Mouse (Mus musculus) bone marrow macrophage, adult 2 months (primary cell): ENCODE measurements at regions not wholly inside any gene's neighbourhood (a gene's known extent, or its start where the extent isn't known, plus 50 kb on each side); places are given as distances from the start of the nearest gene placed in this dataset.

Source experiments
- CTCF ChIP-seq: IDR thresholded peaks from 2 replicates; pipeline ENCODE4 v1.5.1; 2012; ENCODE audit warnings: low read depth, mild to moderate bottlenecking, low read length, moderate library complexity
- POLR2A ChIP-seq: IDR thresholded peaks from 2 replicates; pipeline ENCODE4 v1.6.1; 2012; ENCODE audit warnings: mild to moderate bottlenecking, low read depth, low read length, borderline replicate concordance

DNA sequence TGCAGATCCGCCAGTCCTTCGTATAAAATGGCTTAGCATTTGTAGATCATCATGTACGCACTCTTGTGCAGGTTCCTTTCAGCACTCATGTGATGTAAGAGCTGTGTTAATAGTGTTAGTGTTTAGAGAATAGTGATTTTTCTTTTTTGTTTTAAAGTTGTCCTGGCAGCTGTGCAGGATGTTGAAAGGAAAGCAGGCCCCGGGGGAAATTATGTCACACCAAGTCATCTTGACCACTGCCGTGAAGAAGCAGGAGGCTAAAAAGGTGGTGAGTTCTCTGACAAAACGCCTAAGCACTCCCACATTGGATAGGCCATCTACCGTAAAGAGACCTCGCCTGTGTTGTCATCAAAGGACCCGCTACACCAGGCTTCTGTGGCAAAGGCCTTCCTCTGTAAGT lies 161.1 kb downstream of the Tle3 start:
- no peak for TF ChIP-seq CTCF
- no peak for TF ChIP-seq POLR2A
